Mouse (Mus musculus): ENCODE measurements around the gene Tmem218. TPM values are rescaled to one million over a fixed set of nuclear protein-coding genes. Genes with fewer than 3 reads are reported as not detected.

Tmem218 gene
- polyA plus RNA-seq, 1 experiment from 2014 or later, result 16.7 TPM

- Histone ChIP-seq H3K9me3 (replicated peaks) (no peaks in the 10 kb centered on the region), H3K27me3 (ENCODE audit: low read depth, poor library complexity, severe bottlenecking) (no peaks in the 10 kb centered on the region), H3K4me3 (no peak overlapping the region), H3K27ac (replicated peaks) (no peak overlapping the region), H3K4me1 (no peaks in the 10 kb centered on the region), H3K36me3 (no peaks in the 10 kb centered on the region)
- 82% methylated on average over 4 of the region's 4 CpGs for WGBS
- no peak for DNase-seq (ENCODE audit: low spot score)
These were observed 11.0 kb upstream of the Tmem218 start for GRCm38 (mm10) chr9:37197067-37197466.

- no peaks in the 10 kb centered on the region for H3K27me3 ChIP-seq (ENCODE audit: low read depth, poor library complexity, severe bottlenecking)
- H3K36me3 ChIP-seq, result no peaks in the 10 kb centered on the region
- DNase-seq (ENCODE audit: low spot score), result no peak
- WGBS, result 87% methylated on average over 5 of the region's 5 CpGs
- H3K4me1 ChIP-seq, result peaks cover 11% of the 10 kb centered on the region
- no peaks in the 10 kb centered on the region for H3K9me3 ChIP-seq (replicated peaks)
- no peak overlapping the region for H3K4me3 ChIP-seq
- no peak overlapping the region for H3K27ac ChIP-seq (replicated peaks)
These were observed 7.6 kb upstream of the Tmem218 start for GRCm38 (mm10) chr9:37200414-37200813.

- 54% methylated on average over 5 of the region's 5 CpGs for WGBS
- peak overlapping the region; percentile 73 for H3K27ac ChIP-seq (replicated peaks)
- H3K9me3 ChIP-seq (replicated peaks), result no peaks in the 10 kb centered on the region
- DNase-seq (ENCODE audit: low spot score), result no peak
- no peaks in the 10 kb centered on the region for H3K27me3 ChIP-seq (ENCODE audit: low read depth, poor library complexity, severe bottlenecking)
- no peak overlapping the region for H3K4me3 ChIP-seq
- H3K36me3 ChIP-seq, result no peaks in the 10 kb centered on the region
- peaks cover 26% of the 10 kb centered on the region for H3K4me1 ChIP-seq
These were observed 4.1 kb upstream of the Tmem218 start for GRCm38 (mm10) chr9:37203884-37204283.

GRCm38 (mm10) chr9:37213060-37213738 is 5.2 kb downstream of the Tmem218 start:
- Histone ChIP-seq H3K27ac (replicated peaks) (no peak overlapping the region), H3K4me1 (peaks cover 19% of the 10 kb centered on the region), H3K36me3 (peaks cover 13% of the 10 kb centered on the region), H3K27me3 (ENCODE audit: low read depth, poor library complexity, severe bottlenecking) (no peaks in the 10 kb centered on the region), H3K9me3 (replicated peaks) (0 out of 2 replicates have a peak, but pooled peaks cover 5% of the 10 kb centered on the region), H3K4me3 (no peak overlapping the region)
- 92% methylated on average over 13 of the region's 13 CpGs for whole genome bisulfite sequencing
- no peak for DNase-seq (ENCODE audit: low spot score)

GRCm38 (mm10) chr9:37214327-37215060 is 6.5 kb downstream of the Tmem218 start:
- no peak for DNase-seq (ENCODE audit: low spot score)
- H3K27me3 ChIP-seq (ENCODE audit: low read depth, poor library complexity, severe bottlenecking), result no peaks in the 10 kb centered on the region
- 92% methylated on average over 9 of the region's 9 CpGs for WGBS
- peaks cover 17% of the 10 kb centered on the region for H3K36me3 ChIP-seq
- H3K4me3 ChIP-seq, result no peak overlapping the region
- 0 out of 2 replicates have a peak, but pooled peaks cover 5% of the 10 kb centered on the region for H3K9me3 ChIP-seq (replicated peaks)
- peaks cover 8% of the 10 kb centered on the region for H3K4me1 ChIP-seq
- H3K27ac ChIP-seq (replicated peaks), result no peak overlapping the region

- Histone ChIP-seq H3K36me3 (peaks cover 55% of the 10 kb centered on the region), H3K4me3 (no peak overlapping the region), H3K9me3 (replicated peaks) (0 out of 2 replicates have a peak, but pooled peaks cover 5% of the 10 kb centered on the region), H3K27me3 (ENCODE audit: low read depth, poor library complexity, severe bottlenecking) (no peaks in the 10 kb centered on the region), H3K27ac (replicated peaks) (no peak overlapping the region), H3K4me1 (peaks cover 11% of the 10 kb centered on the region)
- 90% methylated on average over 8 of the region's 8 CpGs for WGBS
- no peak for DNase-seq (ENCODE audit: low spot score)
These were observed 12.7 kb downstream of the Tmem218 start for GRCm38 (mm10) chr9:37220755-37221154.

GRCm38 (mm10) chr9:37225581-37225980 is 17.6 kb downstream of the Tmem218 start:
- peaks cover 1% of the 10 kb centered on the region; the same call in 1 of the 2 replicates for H3K27me3 ChIP-seq (ENCODE audit: low read depth, poor library complexity, severe bottlenecking)
- no peak overlapping the region for H3K4me3 ChIP-seq
- H3K9me3 ChIP-seq (replicated peaks), result no peaks in the 10 kb centered on the region
- no peak overlapping the region for H3K27ac ChIP-seq (replicated peaks)
- H3K4me1 ChIP-seq, result peaks cover 18% of the 10 kb centered on the region
- WGBS, result 88% methylated on average over 1 of the region's 1 CpGs
- DNase-seq (ENCODE audit: low spot score), result no peak
- peaks cover 38% of the 10 kb centered on the region for H3K36me3 ChIP-seq

- no peak overlapping the region for H3K4me3 ChIP-seq
- whole genome bisulfite sequencing, result 0% methylated on average over 1 of the region's 1 CpGs
- no peaks in the 10 kb centered on the region for H3K9me3 ChIP-seq (replicated peaks)
- peak overlapping the region; percentile 71 for H3K27ac ChIP-seq (replicated peaks)
- peaks cover 32% of the 10 kb centered on the region for H3K36me3 ChIP-seq
- DNase-seq (ENCODE audit: low spot score), result peak; percentile 62
- H3K4me1 ChIP-seq, result peaks cover 38% of the 10 kb centered on the region
- H3K27me3 ChIP-seq (ENCODE audit: low read depth, poor library complexity, severe bottlenecking), result peaks cover 15% of the 10 kb centered on the region
These were observed 21.9 kb downstream of the Tmem218 start for GRCm38 (mm10) chr9:37229880-37230325.

GRCm38 (mm10) chr9:37230486-37231195 is 22.6 kb downstream of the Tmem218 start:
- Histone ChIP-seq H3K36me3 (peaks cover 34% of the 10 kb centered on the region), H3K4me3 (no peak overlapping the region), H3K4me1 (peaks cover 38% of the 10 kb centered on the region), H3K27ac (replicated peaks) (0 out of 2 replicates have a peak overlapping the region, but pooled peaks have one; percentile 71), H3K9me3 (replicated peaks) (no peaks in the 10 kb centered on the region), H3K27me3 (ENCODE audit: low read depth, poor library complexity, severe bottlenecking) (peaks cover 15% of the 10 kb centered on the region)
- 94% methylated on average over 9 of the region's 9 CpGs for WGBS
- no peak for DNase-seq (ENCODE audit: low spot score)

GRCm38 (mm10) chr9:37232201-37233195 is 24.5 kb downstream of the Tmem218 start:
- peak; percentile 23 for DNase-seq (ENCODE audit: low spot score)
- H3K4me3 ChIP-seq, result no peak overlapping the region
- peaks cover 38% of the 10 kb centered on the region for H3K4me1 ChIP-seq
- H3K36me3 ChIP-seq, result peaks cover 40% of the 10 kb centered on the region
- H3K27me3 ChIP-seq (ENCODE audit: low read depth, poor library complexity, severe bottlenecking), result peaks cover 15% of the 10 kb centered on the region
- peak overlapping the region; percentile 63 for H3K27ac ChIP-seq (replicated peaks)
- H3K9me3 ChIP-seq (replicated peaks), result no peaks in the 10 kb centered on the region
- WGBS, result 56% methylated on average over 22 of the region's 22 CpGs

GRCm38 (mm10) chr9:37235951-37236737 is 28.1 kb downstream of the Tmem218 start:
- H3K27ac ChIP-seq (replicated peaks), result no peak overlapping the region
- no peak overlapping the region for H3K4me3 ChIP-seq
- 80% methylated on average over 4 of the region's 4 CpGs for WGBS
- H3K36me3 ChIP-seq, result peaks cover 39% of the 10 kb centered on the region
- H3K9me3 ChIP-seq (replicated peaks), result no peaks in the 10 kb centered on the region
- peaks cover 9% of the 10 kb centered on the region; the same call in 1 of the 2 replicates for H3K27me3 ChIP-seq (ENCODE audit: low read depth, poor library complexity, severe bottlenecking)
- H3K4me1 ChIP-seq, result peaks cover 24% of the 10 kb centered on the region
- DNase-seq (ENCODE audit: low spot score), result no peak

All from midbrain, embryonic 10.5 days (tissue).